In the genomic region with DNA sequence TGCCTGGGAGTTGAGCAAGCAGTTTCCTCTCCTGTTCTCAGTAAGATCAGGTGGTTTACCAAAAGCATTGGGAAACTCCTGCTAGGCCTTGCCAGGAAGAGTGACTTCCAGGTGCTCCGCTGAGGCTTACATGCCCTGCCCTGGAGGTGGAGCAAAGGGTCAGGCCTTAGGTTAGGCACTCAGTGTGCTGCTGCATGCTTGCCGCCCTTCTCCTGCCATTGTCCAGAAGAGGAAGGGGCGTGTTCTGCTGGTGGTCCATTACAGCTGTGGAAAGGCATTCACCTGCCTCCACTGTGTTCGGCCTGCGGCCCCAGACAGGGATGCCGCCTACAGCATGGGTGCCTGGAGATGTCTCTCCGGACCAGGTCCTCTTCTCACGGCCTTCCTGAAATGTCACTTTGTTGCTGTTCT, we compare ENCODE assay signal across 9 mouse cellular contexts. TPM values are rescaled to one million over a fixed set of nuclear protein-coding genes. Genes with fewer than 3 reads are reported as not detected.
DNase-seq lines count a peak whose midpoint lies in the region; ATAC-seq and TF ChIP-seq lines count a peak whose summit lies in the region.
"Had no signal": no experiment of that assay in that cellular context is flagged by ENCODE, and none has a peak within 500 bp of the region (broad histone marks: within the 10 kb centered on the region; RNA-seq: fewer than 3 reads in every experiment).

No protein-coding gene starts in this region.

- H3K9me3 ChIP-seq in ES-E14 (ENCODE audit: control insufficient read depth, insufficient read depth, low read depth, low read length), result no peaks in the 10 kb centered on the region
- no peaks in the 10 kb centered on the region for H3K9me3 ChIP-seq in embryonic facial prominence, embryonic 13.5 days
- no peaks in the 10 kb centered on the region for H3K9me3 ChIP-seq in hindbrain, embryonic 12.5 days (replicated peaks)
- H3K9me3 ChIP-seq in neural tube, embryonic 15.5 days (replicated peaks), result no peaks in the 10 kb centered on the region
- H3K9me3 ChIP-seq: neural tube, embryonic 12.5 days had no signal

- no peak for TF ChIP-seq POLR2A in lung, adult 2 months (IDR thresholded peaks at IDR 0.05; ENCODE audit: borderline replicate concordance, extremely low read depth, low read depth, low read length)

- intact Hi-C loops in heart, postnatal 10 days (cut with DNase I), result loop anchor here (5.0 kb wide), 4 partner anchors 42 to 277 kb away; a partner anchor contains a TSS

- H3K4me1 ChIP-seq in ES-E14 (ENCODE audit: control insufficient read depth in 2 of 2, insufficient read depth in 2 of 2, low read length in 2 of 2, poor library complexity in 1 of 2), result peaks cover 0 to 12% of the 10 kb centered on the region in 2 experiments; a peak in 2 of 4 replicates
- peaks cover 11% of the 10 kb centered on the region for H3K4me1 ChIP-seq in embryonic facial prominence, embryonic 13.5 days
- H3K4me1 ChIP-seq in lung, adult 2 months (ENCODE audit: control insufficient read depth, insufficient read depth, low read length), result peaks cover 17% of the 10 kb centered on the region
- H3K4me1 ChIP-seq in hindbrain, embryonic 12.5 days, result no peaks in the 10 kb centered on the region
- 0 out of 2 replicates have a peak, but pooled peaks cover 5% of the 10 kb centered on the region for H3K4me1 ChIP-seq in neural tube, embryonic 15.5 days
- H3K4me1 ChIP-seq: neural tube, embryonic 12.5 days had no signal

- no peak overlapping the region for H3K4me2 ChIP-seq in embryonic facial prominence, embryonic 13.5 days
- H3K4me2 ChIP-seq in hindbrain, embryonic 12.5 days (replicated peaks), result no peak overlapping the region
- H3K4me2 ChIP-seq in neural tube, embryonic 15.5 days, result no peak overlapping the region
- H3K4me2 ChIP-seq: neural tube, embryonic 12.5 days had no signal

- peaks cover 14% of the 10 kb centered on the region; the same call in 1 of the 2 replicates for H3K36me3 ChIP-seq in ES-E14 (ENCODE audit: control insufficient read depth, insufficient read depth, low read length, poor library complexity, severe bottlenecking)
- H3K36me3 ChIP-seq in embryonic facial prominence, embryonic 13.5 days, result peaks cover 78% of the 10 kb centered on the region
- H3K36me3 ChIP-seq in hindbrain, embryonic 12.5 days, result peaks cover 18% of the 10 kb centered on the region
- peaks cover 43% of the 10 kb centered on the region for H3K36me3 ChIP-seq in neural tube, embryonic 15.5 days

- H3K27ac ChIP-seq in ES-E14 (ENCODE audit: insufficient read depth, low read depth, low read length, poor library complexity, severe bottlenecking), result no peak overlapping the region
- H3K27ac ChIP-seq in embryonic facial prominence, embryonic 13.5 days, result peak overlapping the region; percentile 69; the same call in 1 of the 2 replicates
- no peak overlapping the region for H3K27ac ChIP-seq in hindbrain, embryonic 12.5 days
- no peak overlapping the region for H3K27ac ChIP-seq in neural tube, embryonic 15.5 days (replicated peaks)
- H3K27ac ChIP-seq: neural tube, embryonic 12.5 days had no signal

- H3K27me3 ChIP-seq in embryonic facial prominence, embryonic 13.5 days, result no peaks in the 10 kb centered on the region
- H3K27me3 ChIP-seq in hindbrain, embryonic 12.5 days, result no peaks in the 10 kb centered on the region
- H3K27me3 ChIP-seq in neural tube, embryonic 15.5 days (replicated peaks), result no peaks in the 10 kb centered on the region
- H3K27me3 ChIP-seq: neural tube, embryonic 12.5 days had no signal

- in situ Hi-C loops in ES-E14 (cut with MboI; ENCODE audit: low sequenced_read_pairs in 2 of 2, unreplicated experiment in 2 of 2), result no loop called here

- DNase-seq in ES-E14 (ENCODE audit: low read depth, low spot score), result peak; percentile 28
- DNase-seq in heart, postnatal 10 days, result peak; percentile 54 to 55
- DNase-seq in lung, adult 2 months, result peak; percentile 49
- DNase-seq in frontal cortex, postnatal 14 days (ENCODE audit: low spot score in 2 of 2), result no peak
- no peak for DNase-seq in urinary bladder, postnatal 10 days (ENCODE audit: low spot score)

- TF ChIP-seq CTCF in lung, adult 2 months (IDR thresholded peaks at IDR 0.05; ENCODE audit: insufficient read depth, low read length), result no peak

- no peak for ATAC-seq in embryonic facial prominence, embryonic 13.5 days (ENCODE audit: insufficient number of reproducible peaks, insufficient read depth, low FRiP score, low TSS enrichment, low read depth)
- no peak for ATAC-seq in hindbrain, embryonic 12.5 days (ENCODE audit: low FRiP score)
- no peak for ATAC-seq in neural tube, embryonic 15.5 days (ENCODE audit: low FRiP score)

- H3K4me3 ChIP-seq in ES-E14 (ENCODE audit: insufficient read depth in 1 of 2, low read depth in 1 of 2, low read length in 2 of 2, poor library complexity in 1 of 2, severe bottlenecking in 1 of 2), result no peak overlapping the region
- H3K4me3 ChIP-seq in embryonic facial prominence, embryonic 13.5 days, result no peak overlapping the region
- H3K4me3 ChIP-seq in lung, adult 2 months (replicated peaks; ENCODE audit: extremely low read depth, low read depth, low read length), result no peak overlapping the region
- no peak overlapping the region for H3K4me3 ChIP-seq in hindbrain, embryonic 12.5 days
- H3K4me3 ChIP-seq in neural tube, embryonic 15.5 days (replicated peaks), result no peak overlapping the region
- H3K4me3 ChIP-seq: neural tube, embryonic 12.5 days had no signal

- WGBS in embryonic facial prominence, embryonic 13.5 days, result 80% methylated on average over 8 of the region's 8 CpGs
- 68% methylated on average over 8 of the region's 8 CpGs for WGBS in lung, adult 2 months
- 83% methylated on average over 8 of the region's 8 CpGs for WGBS in hindbrain, embryonic 12.5 days
- 73% methylated on average over 8 of the region's 8 CpGs for WGBS in neural tube, embryonic 15.5 days

- H3K9ac ChIP-seq in ES-E14 (ENCODE audit: insufficient read depth, low read depth, low read length, poor library complexity, severe bottlenecking), result peak overlapping the region; percentile 13; the same call in 1 of the 2 replicates
- no peak overlapping the region for H3K9ac ChIP-seq in embryonic facial prominence, embryonic 13.5 days
- no peak overlapping the region for H3K9ac ChIP-seq in hindbrain, embryonic 12.5 days
- H3K9ac ChIP-seq in neural tube, embryonic 15.5 days (replicated peaks), result no peak overlapping the region
- H3K9ac ChIP-seq: neural tube, embryonic 12.5 days had no signal

TF ChIP-seq in ES-E14, 5 proteins besides CTCF, POLR2A, EP300 and RAD21:
- TF ChIP-seq ZNF384 (IDR thresholded peaks at IDR 0.05; ENCODE audit: low read depth, low read length) (no peak), MAFK (IDR thresholded peaks at IDR 0.05; ENCODE audit: insufficient read depth, low read depth, low read length) (no peak), HCFC1 (IDR thresholded peaks at IDR 0.05; ENCODE audit: borderline replicate concordance, insufficient read depth, low read length) (no peak), CHD2 (IDR thresholded peaks at IDR 0.05; ENCODE audit: low read depth, low read length) (no peak), ZC3H11A (IDR thresholded peaks at IDR 0.05; ENCODE audit: borderline replicate concordance, low read depth, low read length) (no peak)

RNA-seq across cellular contexts. Expression of a gene that starts 9.6 kb away (rescaled TPM):
- 0.58 and 0.74 TPM in 2 replicates for total RNA-seq in ES-E14 (2012; rRNA removed)
- polyA plus RNA-seq in embryonic facial prominence, embryonic 13.5 days (2015; fragmentation: Nextera tagmentation; extraction: Ambion mirVana), result 2.3 and 2.4 TPM in 2 replicates
- total RNA-seq in heart, postnatal 10 days (2021), result 10 to 100 TPM; 12.7 to 13.8 TPM
- 44.8 and 50.3 TPM in 2 replicates for polyA plus RNA-seq in lung, adult 2 months (2012; rRNA removed)
- 0.80 and 2.2 TPM in 2 replicates for polyA plus RNA-seq in hindbrain, embryonic 12.5 days (2016; fragmentation: Nextera tagmentation; extraction: Ambion mirVana)
- 3.0 TPM in 2 replicates for polyA plus RNA-seq in neural tube, embryonic 15.5 days (2015; fragmentation: Nextera tagmentation; extraction: Ambion mirVana)

RNA-seq across cellular contexts. Expression of a gene that starts 16.9 kb away (rescaled TPM):
- 0.18 TPM in 1 of 2 replicates, not detected in the other for total RNA-seq in ES-E14 (2012; rRNA removed)
- polyA plus RNA-seq in embryonic facial prominence, embryonic 13.5 days (2015; fragmentation: Nextera tagmentation; extraction: Ambion mirVana), result 2.2 TPM in 1 of 2 replicates, not detected in the other
- total RNA-seq in heart, postnatal 10 days (2021), result 1 to 10 TPM; 3.2 to 4.4 TPM
- polyA plus RNA-seq in lung, adult 2 months (2012; rRNA removed), result 37.7 and 43.4 TPM in 2 replicates
- 0.08 and 0.19 TPM in 2 replicates for polyA plus RNA-seq in hindbrain, embryonic 12.5 days (2016; fragmentation: Nextera tagmentation; extraction: Ambion mirVana)
- 0.08 and 0.18 TPM in 2 replicates for polyA plus RNA-seq in neural tube, embryonic 15.5 days (2015; fragmentation: Nextera tagmentation; extraction: Ambion mirVana)
- polyA plus RNA-seq: neural tube, embryonic 12.5 days had no signal

RNA-seq across cellular contexts. Expression of a gene that starts 44.0 kb away (rescaled TPM):
- 21.8 and 33.2 TPM in 2 replicates for total RNA-seq in ES-E14 (2012; rRNA removed)
- polyA plus RNA-seq in embryonic facial prominence, embryonic 13.5 days (2015; fragmentation: Nextera tagmentation; extraction: Ambion mirVana), result 28.9 and 30.7 TPM in 2 replicates
- total RNA-seq in heart, postnatal 10 days (2021), result 10 to 100 TPM; 10.0 to 13.2 TPM
- polyA plus RNA-seq in lung, adult 2 months (2012; rRNA removed), result 40.6 and 43.7 TPM in 2 replicates
- 26.1 and 30.0 TPM in 2 replicates for polyA plus RNA-seq in hindbrain, embryonic 12.5 days (2016; fragmentation: Nextera tagmentation; extraction: Ambion mirVana)
- 23.0 and 25.2 TPM in 2 replicates for polyA plus RNA-seq in neural tube, embryonic 15.5 days (2015; fragmentation: Nextera tagmentation; extraction: Ambion mirVana)

RNA-seq across cellular contexts. Expression of a gene that starts 54.2 kb away (rescaled TPM):
- 0.16 and 0.40 TPM in 2 replicates for total RNA-seq in ES-E14 (2012; rRNA removed)
- polyA plus RNA-seq in embryonic facial prominence, embryonic 13.5 days (2015; fragmentation: Nextera tagmentation; extraction: Ambion mirVana), result 5.5 TPM in 1 of 2 replicates, not detected in the other
- total RNA-seq in heart, postnatal 10 days (2021), result under 1 TPM; 0.64 to 0.89 TPM
- 0.87 and 1.1 TPM in 2 replicates for polyA plus RNA-seq in lung, adult 2 months (2012; rRNA removed)
- 0.27 and 0.89 TPM in 2 replicates for polyA plus RNA-seq in hindbrain, embryonic 12.5 days (2016; fragmentation: Nextera tagmentation; extraction: Ambion mirVana)
- polyA plus RNA-seq in neural tube, embryonic 15.5 days (2015; fragmentation: Nextera tagmentation; extraction: Ambion mirVana), result 1.6 and 1.7 TPM in 2 replicates

Comparison
In these comparisons a context has a peak if more than half of its experiments do, and no peak if none do; other contexts are left out.
1. DNase-seq: peak in ES-E14 (single experiment), heart, postnatal 10 days (2 of 2) and lung, adult 2 months (single experiment); none in frontal cortex, postnatal 14 days (0 of 2) and urinary bladder, postnatal 10 days (single experiment).
2. RNA of a gene that starts 9.6 kb away (polyA plus RNA-seq): 44.8 to 50.3 TPM in lung, adult 2 months; 3.0 TPM in neural tube, embryonic 15.5 days, 2.3 to 2.4 TPM in embryonic facial prominence, embryonic 13.5 days and 0.80 to 2.2 TPM in hindbrain, embryonic 12.5 days; every median in the first group is over 10 times any median in the second.
3. RNA of a gene that starts 16.9 kb away (polyA plus RNA-seq): 37.7 to 43.4 TPM in lung, adult 2 months; 0.08 to 0.19 TPM in hindbrain, embryonic 12.5 days, 0.08 to 0.18 TPM in neural tube, embryonic 15.5 days and 2.2 TPM in embryonic facial prominence, embryonic 13.5 days; every median in the first group is over 10 times any median in the second.